Mouse (Mus musculus): ENCODE data around the gene Spg21. TPM values are rescaled to one million over a fixed set of nuclear protein-coding genes. Genes with fewer than 3 reads are reported as not detected.

Gene Spg21
- total RNA-seq, 1 experiment from 2014 or later = 39.9 TPM

DNA sequence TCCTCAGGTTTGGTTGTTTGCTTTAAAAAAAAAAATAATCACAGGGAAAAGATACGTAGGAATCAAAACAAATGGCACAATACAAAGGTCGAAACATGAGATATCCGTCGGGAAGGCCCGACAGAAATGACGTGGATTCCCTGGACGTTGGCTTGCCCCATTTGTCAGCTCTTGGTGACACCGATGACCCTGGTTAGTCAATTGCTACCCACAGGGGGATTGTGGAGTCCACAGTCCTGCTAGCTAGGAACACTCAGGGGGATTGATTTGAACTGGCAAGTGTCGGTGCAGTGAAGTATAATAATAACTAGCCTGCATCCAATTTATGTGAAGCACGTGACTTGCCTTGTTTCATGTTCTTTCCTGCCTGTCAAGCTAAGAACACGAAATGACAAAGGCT lies 6.9 kb downstream of the Spg21 start:
- no peak for ATAC-seq (replicated peaks; ENCODE audit: low read depth, poor library complexity, severe bottlenecking)

DNA sequence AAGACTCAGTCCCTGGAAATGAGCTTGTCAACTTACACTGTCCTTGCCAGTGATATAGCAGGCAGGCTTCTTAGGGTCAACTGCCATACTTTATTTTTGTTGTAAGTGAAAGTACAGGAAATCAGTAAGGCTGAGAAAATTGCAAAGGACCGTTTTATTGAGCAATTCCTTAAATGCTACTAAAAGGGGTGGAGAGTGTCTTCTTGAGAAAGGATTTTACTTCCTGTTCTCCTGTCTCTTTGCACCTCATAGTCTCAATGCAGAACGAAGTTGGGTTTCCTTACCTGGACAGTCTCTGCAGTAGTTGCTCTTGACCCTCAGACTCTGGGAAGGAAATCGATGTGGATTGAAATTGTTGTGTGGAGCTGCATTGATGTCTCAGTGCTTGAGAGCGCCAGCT lies 12.0 kb downstream of the Spg21 start:
- no peak for ATAC-seq (replicated peaks; ENCODE audit: low read depth, poor library complexity, severe bottlenecking)

DNA sequence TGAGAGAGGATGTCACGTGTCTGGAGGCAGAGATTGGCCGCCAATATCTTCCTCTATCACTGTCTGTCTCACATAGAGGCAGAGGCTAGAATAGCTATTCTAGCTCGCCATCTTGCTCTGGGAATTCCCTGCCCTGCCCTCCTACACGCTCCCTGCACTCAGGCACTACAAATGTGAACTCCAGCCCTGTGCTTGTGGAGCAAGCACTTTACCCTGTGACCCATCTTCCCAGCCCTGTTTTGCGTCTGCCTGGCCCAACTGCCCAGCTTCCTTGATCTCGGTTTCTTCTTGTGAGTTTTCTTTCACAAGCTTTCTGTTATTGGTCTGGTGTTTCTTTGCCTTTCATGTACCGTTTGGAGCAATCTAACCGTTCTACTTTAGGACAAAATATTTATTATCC lies 18.4 kb downstream of the Spg21 start:
- no peak for ATAC-seq (replicated peaks; ENCODE audit: low read depth, poor library complexity, severe bottlenecking)

DNA sequence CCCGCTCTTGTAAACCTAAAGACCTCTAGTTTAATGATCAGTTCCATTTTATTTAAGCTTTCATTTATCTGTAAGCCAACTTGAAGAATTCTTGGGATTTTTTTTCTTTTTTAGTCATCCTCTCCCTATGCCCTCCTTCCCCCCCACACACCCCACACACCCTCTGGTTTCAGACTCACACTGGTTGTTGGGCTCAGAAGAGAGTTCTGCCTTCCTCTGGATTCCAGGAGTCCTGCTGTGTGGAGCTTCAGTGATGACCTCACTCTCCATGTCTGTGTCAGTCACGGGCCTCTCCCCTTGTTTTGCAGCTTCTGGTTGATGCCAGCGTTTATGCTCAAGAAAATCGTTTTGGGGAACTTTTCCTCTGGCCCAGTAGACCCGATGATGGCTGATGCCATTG lies 19.3 kb downstream of the Spg21 start:
- no peak for ATAC-seq (replicated peaks; ENCODE audit: low read depth, poor library complexity, severe bottlenecking)

DNA sequence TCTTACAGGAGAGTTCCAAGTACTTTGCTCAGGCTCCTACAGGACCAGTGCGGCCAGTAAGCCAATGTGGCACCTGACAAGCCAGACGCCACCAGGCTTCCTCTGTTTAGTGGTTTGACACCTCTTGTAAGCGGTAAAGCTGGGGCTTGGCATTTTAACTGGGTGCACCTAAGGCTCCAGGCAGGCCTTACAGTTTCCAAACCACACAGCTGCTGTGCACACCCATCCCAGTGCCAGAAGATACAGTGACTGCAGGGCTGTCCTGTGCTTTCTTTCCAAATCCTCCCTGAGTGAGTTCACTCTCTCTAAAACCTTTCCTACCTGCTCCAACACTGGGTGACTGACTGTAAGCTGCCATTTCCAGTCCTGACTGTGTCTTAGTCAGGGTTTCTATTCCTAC lies 30.7 kb downstream of the Spg21 start:
- no peak for ATAC-seq (replicated peaks; ENCODE audit: low read depth, poor library complexity, severe bottlenecking)

DNA sequence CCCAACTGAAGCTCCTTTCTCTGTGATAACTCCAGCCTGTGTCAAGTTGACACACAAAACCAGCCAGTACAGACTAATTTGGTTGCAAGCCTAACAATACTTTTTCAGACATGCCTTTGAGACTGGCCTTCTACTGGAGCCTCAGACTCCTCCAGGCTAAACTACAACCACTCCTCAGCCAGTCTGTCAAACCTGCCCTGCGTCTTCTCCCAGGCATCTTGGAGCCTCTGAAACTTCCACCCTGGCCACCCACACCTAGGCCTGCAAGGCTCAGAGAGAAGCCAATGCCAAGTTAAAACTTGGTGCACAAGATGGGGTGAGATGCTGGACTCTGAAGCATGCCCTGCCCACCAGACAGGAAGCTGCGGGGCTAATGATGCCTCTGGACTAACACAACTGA lies 31.6 kb downstream of the Spg21 start:
- no peak for ATAC-seq (replicated peaks; ENCODE audit: low read depth, poor library complexity, severe bottlenecking)

DNA sequence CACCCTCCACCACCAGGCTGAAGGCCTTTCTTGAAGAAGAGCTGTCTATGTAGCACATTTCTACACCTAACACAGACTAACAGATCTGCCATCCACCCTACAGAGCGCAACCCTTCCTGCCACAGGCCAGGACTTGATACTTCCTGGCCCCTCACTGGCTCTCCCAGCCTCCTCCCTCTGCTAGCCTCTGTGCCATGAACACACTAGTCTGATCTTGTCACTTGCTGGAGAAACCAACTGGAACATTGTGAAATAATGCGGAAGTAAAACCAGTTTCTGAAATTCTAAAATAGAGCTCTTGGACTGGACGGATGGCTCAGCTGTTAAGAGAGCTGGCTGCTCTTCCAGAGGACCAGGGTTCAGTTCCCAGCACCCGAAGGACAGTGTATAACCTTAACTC lies 32.1 kb downstream of the Spg21 start:
- ATAC-seq (replicated peaks; ENCODE audit: low read depth, poor library complexity, severe bottlenecking) = 0 out of 2 replicates have a peak, but pooled peaks have one; percentile 39

DNA sequence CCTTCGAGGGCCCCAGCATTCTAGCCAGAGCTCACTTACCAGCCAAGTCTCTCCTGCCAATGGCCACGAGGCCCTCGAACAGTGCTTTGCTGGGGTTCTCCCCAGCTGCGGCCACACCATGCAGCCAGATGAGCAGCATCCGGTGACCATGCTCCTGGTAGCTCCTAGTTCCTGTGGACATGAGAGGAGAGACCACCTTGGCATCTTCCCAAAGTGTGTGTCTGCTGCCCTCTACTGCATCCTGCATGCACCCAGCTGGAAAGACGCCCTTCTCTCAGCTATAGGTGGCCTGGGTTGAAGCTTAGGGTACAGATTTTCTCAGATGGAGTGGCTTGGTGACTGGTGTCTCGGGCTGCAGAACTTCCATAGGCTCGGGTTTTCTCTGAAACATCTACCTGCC lies 41.4 kb downstream of the Spg21 start:
- peak; percentile 39; the same call in 1 of the 2 replicates for ATAC-seq (replicated peaks; ENCODE audit: low read depth, poor library complexity, severe bottlenecking)

DNA sequence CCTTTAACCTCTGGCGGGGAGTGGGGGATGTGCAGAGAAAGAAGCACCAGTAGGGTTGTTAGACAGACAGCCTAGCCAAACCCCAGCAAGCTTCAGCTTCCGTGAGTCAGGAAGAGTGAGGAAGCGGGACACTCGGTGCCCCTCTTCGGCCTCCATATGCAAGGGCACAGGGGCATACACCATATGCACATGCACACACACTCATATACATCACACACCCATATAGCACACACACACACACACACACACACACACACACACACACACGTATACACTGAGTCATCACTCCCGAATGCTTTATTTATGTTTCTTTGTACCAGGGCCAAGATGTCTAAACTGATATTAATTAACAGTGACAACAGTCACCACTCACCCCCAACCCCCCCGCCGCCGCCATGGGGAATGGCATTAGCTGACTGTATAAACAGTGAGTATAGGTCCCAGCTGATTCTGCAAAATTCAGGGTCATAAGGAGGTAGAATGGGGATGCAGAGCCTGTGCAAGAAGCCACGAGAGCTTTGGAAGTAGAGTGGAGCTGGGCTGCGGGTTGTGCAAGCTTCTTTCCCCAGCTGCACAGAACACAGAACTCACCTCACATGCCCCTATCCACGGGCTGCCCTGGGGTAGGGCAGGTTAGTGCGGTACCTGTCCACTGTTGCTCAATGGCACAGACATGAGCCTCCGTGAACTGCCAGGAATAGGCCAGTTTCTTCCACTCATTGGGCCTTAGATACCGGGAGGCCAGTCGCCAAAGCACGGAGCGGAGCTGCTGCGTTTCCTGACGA lies 42.2 kb downstream of the Spg21 start:
- ATAC-seq (replicated peaks; ENCODE audit: low read depth, poor library complexity, severe bottlenecking) = no peak

DNA sequence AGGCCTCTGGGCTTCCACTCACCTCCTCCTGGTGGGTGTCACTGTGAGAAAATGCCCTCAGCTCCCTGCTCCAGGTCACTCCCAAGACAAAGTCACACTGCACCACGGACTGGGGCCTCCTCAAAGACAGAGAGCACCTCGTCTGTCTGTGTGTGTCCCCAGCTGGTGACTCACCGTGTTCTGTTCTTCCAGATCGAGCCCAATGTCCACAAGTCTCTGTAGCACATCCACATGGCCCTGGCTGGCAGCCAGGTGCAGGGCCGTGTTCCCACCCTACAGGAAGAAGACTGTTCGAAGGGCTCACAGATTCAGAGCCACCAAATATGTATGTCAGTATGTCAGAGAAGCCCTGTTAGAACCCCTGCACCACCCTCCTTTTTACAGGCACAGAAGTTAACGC lies 47.7 kb downstream of the Spg21 start:
- ATAC-seq (replicated peaks; ENCODE audit: low read depth, poor library complexity, severe bottlenecking) = no peak

DNA sequence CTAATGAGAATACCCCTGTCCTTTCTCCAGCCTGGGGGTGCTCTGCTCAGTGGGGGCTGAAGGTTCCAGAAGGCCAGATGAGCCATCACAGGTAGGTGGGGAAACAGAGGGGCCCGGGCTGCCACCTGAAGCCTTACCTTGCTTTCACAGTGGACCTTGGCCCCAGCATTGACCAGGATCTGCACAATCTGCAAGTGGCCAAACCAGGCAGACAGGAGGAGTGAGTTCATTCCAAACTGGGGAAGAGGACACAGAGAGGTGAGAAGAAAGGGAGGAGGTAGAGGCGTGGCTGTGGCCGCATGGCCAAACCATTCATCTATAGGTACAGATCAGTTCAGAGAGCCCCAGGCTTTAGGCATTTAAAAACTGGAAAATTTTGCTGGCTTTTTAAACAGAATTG lies 51.8 kb downstream of the Spg21 start:
- ATAC-seq (replicated peaks; ENCODE audit: low read depth, poor library complexity, severe bottlenecking) = no peak

DNA sequence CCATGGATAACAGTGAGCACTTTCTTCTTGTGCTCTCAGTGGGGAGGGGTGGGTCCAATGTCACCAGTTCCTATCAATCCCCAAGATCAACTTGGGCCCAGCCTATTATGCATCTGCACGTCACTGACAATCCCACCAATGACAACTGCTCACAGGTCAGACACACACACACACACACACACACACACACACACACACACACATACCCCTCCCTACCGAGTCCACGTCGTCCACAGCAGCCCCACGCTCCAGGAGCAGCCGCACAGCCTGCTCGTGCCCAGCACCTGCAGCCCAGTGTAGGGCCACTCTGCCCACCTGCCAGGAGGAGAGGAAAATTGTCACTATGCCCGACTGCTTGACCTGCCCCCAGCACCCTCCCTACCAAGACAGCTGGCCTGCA lies 53.7 kb downstream of the Spg21 start:
- ATAC-seq (replicated peaks; ENCODE audit: low read depth, poor library complexity, severe bottlenecking) = no peak

DNA sequence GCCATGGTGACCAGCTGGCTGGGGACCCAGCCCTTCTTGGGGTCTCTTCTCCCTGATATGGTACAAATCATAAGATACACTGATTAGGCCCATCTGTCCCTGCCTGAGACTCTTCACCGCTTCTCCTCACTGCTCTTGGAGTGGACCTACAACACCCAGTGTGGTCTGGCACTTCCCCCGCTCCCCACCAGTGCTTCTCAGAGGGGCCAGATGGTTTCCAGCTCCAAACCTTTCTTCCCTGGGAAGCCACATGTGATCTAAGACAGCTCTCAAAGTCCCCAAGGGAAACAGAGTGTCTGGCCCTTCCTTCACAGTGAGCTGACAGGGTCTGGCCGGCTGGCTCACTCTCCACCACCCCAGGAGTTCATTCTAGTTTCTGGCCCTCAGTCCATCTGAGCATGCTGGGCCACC lies 54.1 kb downstream of the Spg21 start:
- ATAC-seq (replicated peaks; ENCODE audit: low read depth, poor library complexity, severe bottlenecking) = no peak

DNA sequence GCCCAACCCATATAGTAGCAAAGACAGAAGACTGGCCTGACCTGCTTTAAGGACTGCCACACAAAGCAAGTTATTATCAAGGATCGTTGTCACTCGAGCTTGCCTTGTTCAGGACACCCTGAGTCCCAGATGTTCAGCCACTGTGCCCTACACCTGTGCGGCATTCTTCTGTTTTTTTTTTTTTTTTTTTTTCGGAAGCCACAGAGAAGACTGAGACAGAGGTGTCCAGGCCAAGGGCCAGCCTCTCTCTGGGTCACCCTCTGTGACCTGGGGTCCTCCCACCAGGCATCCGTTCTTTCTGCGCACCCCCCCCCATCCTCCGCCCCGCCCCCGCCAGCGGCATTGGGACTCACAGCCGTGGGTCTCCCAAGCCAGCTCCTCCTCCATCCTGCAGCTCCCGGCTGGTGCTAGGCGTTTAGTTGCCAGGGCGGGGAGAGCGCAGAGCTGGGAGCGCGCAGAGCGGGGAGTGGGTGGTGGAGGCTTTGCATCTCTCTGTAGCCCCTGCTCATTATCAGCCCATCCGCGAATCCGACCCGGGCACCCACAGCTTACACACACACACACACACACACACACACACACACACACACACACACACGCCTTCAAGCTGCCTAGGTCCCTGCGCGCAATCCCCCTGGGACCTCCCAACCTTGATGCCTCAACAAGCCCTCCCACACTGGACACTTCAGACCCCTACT lies 59.2 kb downstream of the Spg21 start, which contains the start of gene Ankdd1a:
Gene Ankdd1a, minus strand, starts transcription at position 387 of the 698 bp plus-strand sequence.
- ATAC-seq (replicated peaks; ENCODE audit: low read depth, poor library complexity, severe bottlenecking) = no peak

DNA sequence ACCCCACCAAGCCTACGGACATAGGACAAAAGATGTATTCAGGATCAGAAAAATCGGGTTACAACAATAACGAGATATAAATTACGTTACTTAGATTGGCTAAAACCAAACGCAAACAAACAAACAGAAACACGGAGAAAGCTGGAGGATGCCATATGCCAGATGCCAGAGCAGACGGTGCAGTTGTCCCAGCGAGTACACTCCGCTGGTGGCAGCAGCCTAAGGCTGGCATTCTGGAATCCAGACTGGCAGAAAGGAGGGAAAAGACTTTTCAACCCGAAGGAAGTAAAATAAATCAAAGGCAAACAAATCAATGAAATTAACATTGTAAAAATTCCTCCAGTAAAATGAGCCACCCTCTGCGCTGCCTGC lies 59.7 kb downstream of the Spg21 start:
- ATAC-seq (replicated peaks; ENCODE audit: low read depth, poor library complexity, severe bottlenecking) = no peak

DNA sequence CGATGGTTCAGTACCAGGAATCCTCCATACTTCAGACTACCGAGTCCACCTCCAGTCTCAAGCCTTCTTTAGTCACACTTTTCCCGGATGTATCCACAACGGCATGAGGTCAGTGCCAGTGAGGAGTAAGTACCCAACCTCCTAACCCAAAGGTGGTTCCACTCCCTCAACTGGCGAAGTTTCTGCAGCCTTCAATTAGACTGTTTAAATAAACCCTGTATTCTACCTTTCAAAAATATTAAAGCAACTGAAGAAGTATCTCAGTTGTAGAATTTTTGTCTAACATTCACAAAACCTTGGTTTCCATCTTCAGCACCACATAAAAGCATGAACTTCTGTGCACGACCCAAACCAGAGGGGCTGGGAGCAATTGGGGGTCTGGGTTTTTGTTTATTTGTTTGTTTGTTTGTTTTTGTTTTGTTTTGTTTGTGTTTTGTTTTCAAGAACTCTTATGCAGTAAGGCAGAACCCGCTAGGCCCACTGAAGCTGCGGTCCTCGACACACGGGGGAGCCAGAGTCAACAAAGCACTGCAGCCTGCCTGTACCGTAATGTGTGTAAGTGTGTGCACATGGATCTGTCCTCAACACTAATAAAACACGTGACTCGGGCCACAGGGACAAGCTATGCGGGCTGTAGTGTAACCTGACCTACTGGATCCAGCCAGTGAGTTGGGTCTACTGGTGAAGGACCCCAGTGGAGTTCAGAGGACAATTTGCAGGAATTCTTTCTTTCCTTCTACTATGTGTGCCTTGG lies 63.0 kb downstream of the Spg21 start:
- peak; percentile 90 for ATAC-seq (replicated peaks; ENCODE audit: low read depth, poor library complexity, severe bottlenecking)

DNA sequence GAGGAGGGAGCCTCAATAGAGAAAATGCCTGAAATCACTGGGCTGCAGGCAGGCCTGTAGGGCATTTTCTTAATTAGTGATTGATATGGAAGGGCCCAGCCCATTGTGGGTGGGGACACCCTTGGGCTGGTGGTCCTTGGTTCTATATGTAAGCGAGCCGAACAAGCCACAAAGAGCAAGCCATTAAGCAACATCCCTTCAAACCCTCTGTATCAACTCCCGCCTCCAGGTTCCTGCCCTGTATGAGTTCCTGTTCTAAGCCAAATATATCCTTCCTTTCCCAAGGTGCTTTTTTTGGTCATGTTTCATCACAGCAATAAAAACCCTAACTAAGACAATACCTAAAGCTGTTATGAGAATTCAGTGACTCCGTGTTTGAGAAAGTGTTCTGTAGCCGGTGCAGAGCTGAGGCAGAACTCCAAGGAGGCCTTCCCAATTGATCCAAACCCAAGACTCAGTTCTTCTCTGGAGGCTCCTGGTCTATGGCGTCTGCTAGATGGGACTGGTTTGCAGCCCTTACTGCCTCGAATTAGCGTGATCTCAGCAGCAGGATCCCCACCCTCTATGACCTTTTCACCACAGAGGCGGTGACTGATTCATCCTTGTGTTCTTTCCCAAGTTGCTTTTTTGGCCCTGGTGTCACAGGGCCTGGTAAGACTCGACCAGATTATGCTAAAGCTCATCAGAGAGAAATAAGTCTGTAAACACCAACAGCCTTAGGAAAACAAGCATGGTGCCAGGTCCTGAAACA lies 64.9 kb downstream of the Spg21 start:
- ATAC-seq (replicated peaks; ENCODE audit: low read depth, poor library complexity, severe bottlenecking) = no peak

DNA sequence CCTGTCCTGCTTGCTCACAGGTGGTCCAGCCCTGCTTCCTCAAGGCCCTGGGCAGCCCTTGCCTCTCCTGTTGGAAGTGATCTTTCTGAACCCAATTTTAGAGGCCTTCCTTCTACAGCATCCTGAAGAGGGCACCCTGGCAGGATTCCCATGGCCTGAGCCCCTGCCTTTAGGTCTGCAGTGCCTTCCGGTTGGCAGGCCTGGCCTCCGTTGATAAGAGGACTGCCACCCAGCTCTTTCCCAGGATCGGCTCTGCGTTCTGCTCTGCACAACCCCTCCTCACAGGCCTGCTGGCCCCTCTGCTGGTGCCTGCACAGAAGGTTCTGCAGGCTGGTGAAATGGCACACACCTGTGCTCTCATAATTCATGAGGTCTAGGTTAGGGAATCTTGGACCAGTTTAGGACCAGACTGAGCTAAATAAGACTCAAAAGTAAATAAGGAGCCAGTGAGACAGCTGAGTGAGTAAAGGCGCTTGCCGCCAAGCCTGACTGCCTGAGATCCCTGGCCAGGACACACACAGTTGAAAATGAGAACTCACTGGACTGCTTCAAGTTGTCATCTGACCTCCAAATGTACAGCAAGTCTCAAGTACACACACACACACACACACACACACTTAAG lies 67.8 kb downstream of the Spg21 start:
- peak; percentile 81 for ATAC-seq (replicated peaks; ENCODE audit: low read depth, poor library complexity, severe bottlenecking)

DNA sequence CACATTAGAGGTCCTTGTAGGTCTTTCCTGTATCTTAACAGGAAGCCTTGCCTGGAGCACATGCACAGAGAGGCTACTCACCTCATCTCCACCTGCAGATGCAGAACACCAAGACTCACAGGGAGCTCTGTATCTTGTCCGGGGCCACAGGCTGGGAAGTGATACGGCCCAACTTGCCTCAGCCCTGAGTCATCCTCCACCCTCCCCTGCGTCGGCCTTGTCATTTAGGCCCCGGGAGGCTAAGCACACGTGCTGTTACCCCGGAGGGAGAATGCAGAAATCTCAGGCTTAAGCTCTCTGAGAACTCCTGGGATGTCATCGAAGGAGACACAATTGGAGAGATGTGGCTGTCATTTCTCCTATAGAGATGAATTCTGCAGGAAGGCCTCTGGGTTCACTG lies 68.9 kb downstream of the Spg21 start:
- ATAC-seq (replicated peaks; ENCODE audit: low read depth, poor library complexity, severe bottlenecking) = no peak

DNA sequence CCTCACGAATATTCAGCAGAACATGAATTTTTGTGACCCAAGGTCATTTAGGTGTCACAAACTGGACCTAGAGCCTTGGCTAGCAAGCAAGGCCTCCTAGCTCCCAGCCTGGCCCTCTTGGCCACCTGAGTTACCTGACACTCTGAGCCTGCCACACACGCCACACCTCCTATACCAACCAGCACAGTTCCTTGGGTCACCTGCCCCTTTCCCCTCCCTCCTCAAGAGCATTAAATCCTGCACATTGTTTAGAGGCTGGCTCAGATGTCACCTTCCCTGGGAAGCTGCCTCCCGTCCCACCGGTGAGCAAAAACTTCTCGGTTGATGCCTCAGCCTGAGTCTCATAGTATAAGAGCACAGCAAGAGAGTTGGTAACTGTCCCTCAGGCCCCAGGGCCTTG lies 70.5 kb downstream of the Spg21 start:
- ATAC-seq (replicated peaks; ENCODE audit: low read depth, poor library complexity, severe bottlenecking) = no peak
